In genomic region chr3:136442099-136442498, GRCm38 (mm10) we compare ENCODE assay signal across 11 mouse cellular contexts.
A peak's percentile ranks its signal among the peaks of the same experiment; 100 is the strongest.
DNase-seq lines count a peak whose midpoint lies in the region; ATAC-seq and TF ChIP-seq lines count a peak whose summit lies in the region.
"Had no signal": no experiment of that assay in that cellular context is flagged by ENCODE, and none has a peak within 500 bp of the region (broad histone marks: within the 10 kb centered on the region; RNA-seq: fewer than 3 reads in every experiment).

No protein-coding gene starts in this region.

- TF ChIP-seq POLR2A in MEL (IDR thresholded peaks at IDR 0.05; ENCODE audit: control insufficient read depth in 1 of 2, insufficient read depth in 1 of 2, low read depth in 1 of 2, low read length in 2 of 2, poor library complexity in 1 of 2), result no peak

- no peaks in the 10 kb centered on the region for H3K27me3 ChIP-seq in MEL (ENCODE audit: control insufficient read depth in 1 of 2, insufficient read depth in 2 of 2, low read length in 2 of 2)
- H3K27me3 ChIP-seq in midbrain, embryonic 16.5 days (ENCODE audit: control insufficient read depth, insufficient read depth, low read depth, low read length), result no peaks in the 10 kb centered on the region
- H3K27me3 ChIP-seq: midbrain, embryonic 13.5 days had no signal

- TF ChIP-seq CTCF in MEL (IDR thresholded peaks at IDR 0.05 in 2 of 3, conservative IDR thresholded peaks at IDR 0.05 in 1 of 3; ENCODE audit: control insufficient read depth in 1 of 3, insufficient read depth in 1 of 3, low read depth in 2 of 3, low read length in 3 of 3, poor library complexity in 1 of 3, severe bottlenecking in 1 of 3), result peak in 2 of 3 experiments; percentile 14 to 21; a peak in 1 of 6 replicates

- no peak overlapping the region for H3K4me2 ChIP-seq in midbrain, embryonic 16.5 days (ENCODE audit: low read length)
- H3K4me2 ChIP-seq: midbrain, embryonic 13.5 days had no signal

- TF ChIP-seq EP300 in MEL (IDR thresholded peaks at IDR 0.05; ENCODE audit: low read depth in 1 of 2, low read length in 2 of 2), result no peak

- H3K4me3 ChIP-seq in MEL (ENCODE audit: control insufficient read depth in 1 of 2, insufficient read depth in 1 of 2, low read depth in 2 of 2, low read length in 2 of 2), result no peak overlapping the region
- H3K4me3 ChIP-seq in midbrain, embryonic 16.5 days (ENCODE audit: low read depth, low read length), result no peak overlapping the region
- H3K4me3 ChIP-seq: midbrain, embryonic 13.5 days had no signal

- 0 out of 2 replicates have a peak, but pooled peaks have one; percentile 30 for ATAC-seq in neutrophil, adult 5-6 weeks (ENCODE audit: extremely low read depth, insufficient number of reproducible peaks, low FRiP score, poor library complexity, severe bottlenecking)
- ATAC-seq in midbrain, embryonic 16.5 days, result no peak
- ATAC-seq: midbrain, embryonic 13.5 days had no signal

- peak; percentile 8 for DNase-seq in adrenal gland, postnatal 25 days
- DNase-seq in adrenal gland, adult (ENCODE audit: inconsistent age in 2 of 2, low spot score in 1 of 2), result no peak
- DNase-seq in kidney, postnatal 25 days, result peak; percentile 11 to 36
- no peak for DNase-seq in kidney, adult 11 months
- DNase-seq in MEL (ENCODE audit: low read depth, low spot score), result no peak
- DNase-seq in urinary bladder, adult 18-20 months (ENCODE audit: low spot score in 2 of 2), result no peak
- DNase-seq: adrenal gland, adult 8-10 months; retina, postnatal 1 day had no signal

- no peaks in the 10 kb centered on the region for H3K9me3 ChIP-seq in MEL (replicated peaks; ENCODE audit: insufficient read depth, low read length)
- no peaks in the 10 kb centered on the region for H3K9me3 ChIP-seq in midbrain, embryonic 16.5 days (replicated peaks; ENCODE audit: control insufficient read depth, low read length, poor library complexity, severe bottlenecking)
- H3K9me3 ChIP-seq: midbrain, embryonic 13.5 days had no signal

- H3K27ac ChIP-seq in MEL (ENCODE audit: control insufficient read depth, low read depth, low read length), result no peak overlapping the region
- H3K27ac ChIP-seq in midbrain, embryonic 16.5 days (ENCODE audit: low read length), result no peak overlapping the region
- H3K27ac ChIP-seq: midbrain, embryonic 13.5 days had no signal

- no peaks in the 10 kb centered on the region for H3K79me2 ChIP-seq in MEL (ENCODE audit: control insufficient read depth, insufficient read depth, low read length, poor library complexity)

- 0 out of 2 replicates have a peak, but pooled peaks have one; percentile 1 for TF ChIP-seq RAD21 in MEL (IDR thresholded peaks at IDR 0.05; ENCODE audit: low read depth, low read length)

- no peaks in the 10 kb centered on the region for H3K4me1 ChIP-seq in MEL (ENCODE audit: control insufficient read depth in 1 of 2, insufficient read depth in 2 of 2, low read length in 2 of 2)
- H3K4me1 ChIP-seq in midbrain, embryonic 16.5 days (ENCODE audit: control insufficient read depth, insufficient read depth, low read length), result no peaks in the 10 kb centered on the region
- H3K4me1 ChIP-seq: midbrain, embryonic 13.5 days had no signal

- 87% methylated on average over 2 of the region's 2 CpGs for WGBS in midbrain, embryonic 16.5 days

- no peak overlapping the region for H3K9ac ChIP-seq in MEL (ENCODE audit: control insufficient read depth, low read depth, low read length, poor library complexity, severe bottlenecking)
- no peak overlapping the region for H3K9ac ChIP-seq in midbrain, embryonic 16.5 days (ENCODE audit: low read depth, low read length)
- H3K9ac ChIP-seq: midbrain, embryonic 13.5 days had no signal

- no peaks in the 10 kb centered on the region for H3K36me3 ChIP-seq in MEL (ENCODE audit: control insufficient read depth in 1 of 2, insufficient read depth in 2 of 2, low read length in 2 of 2)
- H3K36me3 ChIP-seq in midbrain, embryonic 16.5 days (ENCODE audit: control insufficient read depth, insufficient read depth, low read length), result no peaks in the 10 kb centered on the region
- H3K36me3 ChIP-seq: midbrain, embryonic 13.5 days had no signal

TF ChIP-seq in MEL, 35 proteins besides CTCF, POLR2A, EP300 and RAD21:
- TF ChIP-seq ELF1 (IDR thresholded peaks at IDR 0.05; ENCODE audit: low read depth, low read length) (no peak), SMC3 (IDR thresholded peaks at IDR 0.05; ENCODE audit: low read depth, low read length) (peak; percentile 43)

Comparison
In these comparisons a context has a peak if more than half of its experiments do, and no peak if none do; other contexts are left out.
1. DNase-seq: peak in adrenal gland, postnatal 25 days (single experiment) and kidney, postnatal 25 days (2 of 2); none in adrenal gland, adult (0 of 2), kidney, adult 11 months (single experiment), MEL (single experiment) and urinary bladder, adult 18-20 months (0 of 2).